Mouse (Mus musculus) CH12.LX (cell line): ENCODE results near the gene Zmynd11. TPM values are rescaled to one million over a fixed set of nuclear protein-coding genes. Genes with fewer than 3 reads are reported as not detected.

Experiments used
- DNase-seq: peaks from one replicate; pipeline ENCODE4 v3.0.0-alpha.2; 2013; ENCODE audit errors: extremely low read depth
- H3K27ac ChIP-seq: 2 replicates; pipeline ENCODE4 v1.5.1; 2012; ENCODE audit warnings: low read depth, mild to moderate bottlenecking, control low read depth, moderate library complexity; ENCODE audit not compliant: insufficient read depth
- H3K27me3 ChIP-seq: replicated peaks from 2 replicates; pipeline ENCODE3; 2012; ENCODE audit warnings: inconsistent platforms
- H3K36me3 ChIP-seq, 2 experiments: replicated peaks in 1 of 2; 2 replicates each; pipeline versions ENCODE3 to v1.6.1; 2012; ENCODE audit warnings: inconsistent platforms in 1 of 2, low read length in 1 of 2, mild to moderate bottlenecking in 1 of 2, mixed read lengths in 1 of 2, moderate library complexity in 1 of 2; ENCODE audit not compliant: control insufficient read depth in 1 of 2, insufficient read depth in 1 of 2
- H3K4me1 ChIP-seq, 2 experiments: 2 replicates each; pipeline ENCODE4 v1.6.1; 2012; ENCODE audit warnings: inconsistent platforms in 1 of 2, moderate library complexity in 1 of 2; ENCODE audit not compliant: insufficient read depth in 2 of 2, control insufficient read depth in 1 of 2
- H3K4me2 ChIP-seq: 2 replicates; pipeline ENCODE4 v1.6.1; 2012; ENCODE audit warnings: low read depth, mild to moderate bottlenecking, control low read depth; ENCODE audit not compliant: poor library complexity, insufficient read depth, severe bottlenecking
- H3K4me3 ChIP-seq, 3 experiments: fragments of 150-350 bp in 1 of 3; sonication (generic) in 1 of 3; replicated peaks in 1 of 3; 2 replicates each; pipeline versions ENCODE3 to v1.5.1; 2011 to 2012; ENCODE audit warnings: low read depth in 2 of 3, low read length in 2 of 3, mild to moderate bottlenecking in 2 of 3, moderate library complexity in 2 of 3, control low read depth in 1 of 3, improper control_type of control experiment in 1 of 3, inconsistent platforms in 1 of 3, mixed read lengths in 1 of 3; ENCODE audit not compliant: poor library complexity in 1 of 3
- H3K79me2 ChIP-seq: replicated peaks from 2 replicates; pipeline ENCODE4 v1.6.1; 2012; ENCODE audit warnings: mild to moderate bottlenecking, moderate library complexity; ENCODE audit not compliant: control insufficient read depth, poor library complexity, insufficient read depth, severe bottlenecking; ENCODE audit errors: extremely low read depth
- H3K9ac ChIP-seq: 2 replicates; pipeline ENCODE4 v1.6.1; 2012; ENCODE audit warnings: low read depth, mild to moderate bottlenecking, control low read depth, moderate library complexity; ENCODE audit not compliant: insufficient read depth
- H3K9me3 ChIP-seq: replicated peaks from 2 replicates; pipeline ENCODE3; 2012; ENCODE audit warnings: low read length, inconsistent platforms, mixed read lengths
- CHD1 ChIP-seq: IDR thresholded peaks from 2 replicates; pipeline ENCODE4 v1.6.1; 2012; ENCODE audit warnings: low read depth, low read length, improper control_type of control experiment, inconsistent platforms
- CTCF ChIP-seq, 2 experiments: IDR thresholded peaks in 1 of 2; conservative IDR thresholded peaks in 1 of 2; 2 replicates each; pipeline ENCODE4 v1.5.1; 2011 to 2012; ENCODE audit warnings: low read depth in 2 of 2, low read length in 2 of 2, improper control_type of control experiment in 1 of 2, inconsistent platforms in 1 of 2, mild to moderate bottlenecking in 1 of 2, moderate library complexity in 1 of 2
- E2F4 ChIP-seq: IDR thresholded peaks from 2 replicates; pipeline ENCODE4 v1.6.1; 2011; ENCODE audit warnings: low read depth, low read length, improper control_type of control experiment; ENCODE audit not compliant: insufficient replicate concordance
- ETS1 ChIP-seq: conservative IDR thresholded peaks from 2 replicates; pipeline ENCODE4 v1.6.1; 2012; ENCODE audit warnings: low read depth, mild to moderate bottlenecking, inconsistent platforms, low read length, improper control_type of control experiment, moderate library complexity
- HCFC1 ChIP-seq: IDR thresholded peaks from 2 replicates; pipeline ENCODE4 v1.6.1; 2012; ENCODE audit warnings: low read depth, mild to moderate bottlenecking, inconsistent platforms, low read length, improper control_type of control experiment
- JUN ChIP-seq: IDR thresholded peaks from 2 replicates; pipeline ENCODE4 v1.6.1; 2011; ENCODE audit warnings: low read depth, mild to moderate bottlenecking, low read length, improper control_type of control experiment, moderate library complexity; ENCODE audit not compliant: insufficient read depth
- JUND ChIP-seq: conservative IDR thresholded peaks from 2 replicates; pipeline ENCODE4 v1.6.1; 2011; ENCODE audit warnings: low read depth, low read length, improper control_type of control experiment
- MAZ ChIP-seq: IDR thresholded peaks from 2 replicates; pipeline ENCODE4 v1.6.1; 2012; ENCODE audit warnings: low read depth, mild to moderate bottlenecking, inconsistent platforms, low read length, improper control_type of control experiment, moderate library complexity
- MXI1 ChIP-seq: IDR thresholded peaks from 2 replicates; pipeline ENCODE4 v1.6.1; 2011; ENCODE audit warnings: mild to moderate bottlenecking, low read depth, low read length, improper control_type of control experiment
- MYC ChIP-seq: IDR thresholded peaks from 2 replicates; pipeline ENCODE4 v1.6.1; 2011; ENCODE audit warnings: low read depth, mild to moderate bottlenecking, improper control_type of control experiment, low read length
- NELFE ChIP-seq: IDR thresholded peaks from 2 replicates; pipeline ENCODE4 v1.6.1; 2011; ENCODE audit warnings: low read depth, low read length, improper control_type of control experiment
- NRF1 ChIP-seq: IDR thresholded peaks from 2 replicates; pipeline ENCODE4 v1.6.1; 2014; ENCODE audit warnings: low read depth, mild to moderate bottlenecking, inconsistent platforms, low read length, improper control_type of control experiment, moderate library complexity
- PAX5 ChIP-seq: IDR thresholded peaks from 2 replicates; pipeline ENCODE4 v1.6.1; 2012; ENCODE audit warnings: low read length, inconsistent platforms, mixed read lengths
- POLR2A ChIP-seq: IDR thresholded peaks from 2 replicates; pipeline ENCODE4 v1.6.1; 2011; ENCODE audit warnings: low read depth, mild to moderate bottlenecking, improper control_type of control experiment, low read length
- POLR2AphosphoS2 ChIP-seq: IDR thresholded peaks from 2 replicates; pipeline ENCODE4 v1.6.1; 2011; ENCODE audit warnings: low read depth, low read length, improper control_type of control experiment
- RCOR1 ChIP-seq: conservative IDR thresholded peaks from 2 replicates; pipeline ENCODE4 v1.6.1; 2012; ENCODE audit warnings: low read depth, mild to moderate bottlenecking, inconsistent platforms, low read length, improper control_type of control experiment
- SMC3 ChIP-seq: IDR thresholded peaks from 2 replicates; pipeline ENCODE4 v1.6.1; 2011; ENCODE audit warnings: low read depth, low read length, improper control_type of control experiment
- TCF12 ChIP-seq: IDR thresholded peaks from 2 replicates; pipeline ENCODE4 v1.6.1; 2014; ENCODE audit warnings: low read depth, mild to moderate bottlenecking, inconsistent platforms, low read length, improper control_type of control experiment
- UBTF ChIP-seq: IDR thresholded peaks from 2 replicates; pipeline ENCODE4 v1.6.1; 2012; ENCODE audit warnings: low read depth, mild to moderate bottlenecking, inconsistent platforms, low read length, improper control_type of control experiment, moderate library complexity
- ZC3H11A ChIP-seq: IDR thresholded peaks from 2 replicates; pipeline ENCODE4 v1.6.1; 2012; ENCODE audit warnings: low read depth, mild to moderate bottlenecking, inconsistent platforms, low read length, improper control_type of control experiment
- ZMIZ1 ChIP-seq: IDR thresholded peaks from 2 replicates; pipeline ENCODE4 v1.6.1; 2012; ENCODE audit warnings: low read depth, mild to moderate bottlenecking, inconsistent platforms, low read length, improper control_type of control experiment
- dilution Hi-C: fragments of 300-500 bp; cut with MboI; formaldehyde crosslinking; loops from 2 replicates; pipeline ENCODE4 v1.14.3; 2020; ENCODE audit warnings: low sequenced_read_pairs; ENCODE audit not compliant: extremely low pct_unique_long_range_greater_than_20kb, extremely low pct_ligation_motif_present
- in situ Hi-C: fragments of 300-500 bp; cut with MboI; formaldehyde crosslinking; loops from 3 replicates; pipeline ENCODE4 v1.14.3; 2019; ENCODE audit warnings: low sequenced_read_pairs, low pct_ligation_motif_present, low pct_unique_long_range_greater_than_20kb, mixed read lengths
- polyA plus RNA-seq: library from polyadenylated mRNA; unstranded; fragments of >175 nt; gene quantifications from 2 replicates; pipeline ENCODE4 v1.2.1, GENCODE M21; 2012; ENCODE audit warnings: low read depth; ENCODE audit not compliant: insufficient read length
- total RNA-seq, 2 experiments: library from RNA; depleted of rRNA; stranded (reverse); fragments of 300-350 nt in 1 of 2; fragments of >200 nt in 1 of 2; gene quantifications; 2 replicates each; pipeline ENCODE4 v1.2.3; 2012 to 2014

The Zmynd11 gene
- total and polyA plus RNA-seq, 3 experiments, result 18.1 to 32.2 (median 20.4) TPM

GRCm38 (mm10) chr13:9712971-9713370 lies 52.2 kb downstream of the Zmynd11 start:
- dilution Hi-C loops, result no loop called here
- Histone ChIP-seq H3K4me3 (no peak overlapping the region), H3K27me3 (no peaks in the 10 kb centered on the region), H3K36me3 (peaks cover 4 to 30% of the 10 kb centered on the region in 2 experiments), H3K4me2 (no peak overlapping the region), H3K27ac (no peak overlapping the region), H3K4me1 (no peaks in the 10 kb centered on the region), H3K9me3 (no peaks in the 10 kb centered on the region), H3K9ac (no peak overlapping the region), H3K79me2 (no peaks in the 10 kb centered on the region)
- in situ Hi-C loops, result no loop called here
- DNase-seq, result no peak
- TF ChIP-seq NRF1, result no peak
- TF ChIP-seq ZMIZ1, result no peak
- TF ChIP-seq MAZ, result no peak
- TF ChIP-seq TCF12, result no peak
- no peak for TF ChIP-seq CTCF (conservative IDR thresholded peaks at IDR 0.05 in 1 of 2, IDR thresholded peaks at IDR 0.05 in 1 of 2; ENCODE audit: low read depth in 2 of 2, low read length in 2 of 2)
- no peak for TF ChIP-seq JUND
- no peak for TF ChIP-seq NELFE
- TF ChIP-seq HCFC1, result no peak
- no peak for TF ChIP-seq CHD1
- no peak for TF ChIP-seq MXI1
- TF ChIP-seq ZC3H11A, result no peak
- no peak for TF ChIP-seq JUN
- TF ChIP-seq UBTF, result no peak
- no peak for TF ChIP-seq POLR2AphosphoS2
- TF ChIP-seq SMC3, result no peak
- no peak for TF ChIP-seq PAX5

- Histone ChIP-seq H3K4me1 (no peaks in the 10 kb centered on the region), H3K9me3 (no peaks in the 10 kb centered on the region), H3K4me2 (no peak overlapping the region), H3K27ac (no peak overlapping the region), H3K36me3 (peaks cover 4 to 31% of the 10 kb centered on the region in 2 experiments), H3K79me2 (no peaks in the 10 kb centered on the region), H3K4me3 (no peak overlapping the region), H3K9ac (no peak overlapping the region), H3K27me3 (no peaks in the 10 kb centered on the region)
- dilution Hi-C loops, result no loop called here
- in situ Hi-C loops, result no loop called here
- no peak for TF ChIP-seq MYC
- no peak for TF ChIP-seq POLR2A
- no peak for TF ChIP-seq NRF1
- TF ChIP-seq E2F4, result no peak
- TF ChIP-seq RCOR1, result no peak
- no peak for TF ChIP-seq ZMIZ1
- no peak for TF ChIP-seq MAZ
- TF ChIP-seq ETS1, result no peak
- no peak for DNase-seq
Observed at GRCm38 (mm10) chr13:9712409-9712808, 52.7 kb downstream of the Zmynd11 start.
